Mouse (Mus musculus): ENCODE data around the gene Ctnnbl1.
A peak's percentile ranks its signal among the peaks of the same experiment; 100 is the strongest.

Gene Ctnnbl1

GRCm38 (mm10) chr2:157793851-157794332, 56.7 kb downstream of the Ctnnbl1 start:
- no peak for ATAC-seq (ENCODE audit: low TSS enrichment)

- no peak for ATAC-seq (ENCODE audit: low TSS enrichment)
These were observed 58.6 kb downstream of the Ctnnbl1 start for GRCm38 (mm10) chr2:157795627-157796423.

GRCm38 (mm10) chr2:157799533-157799932, 62.3 kb downstream of the Ctnnbl1 start:
- ATAC-seq (ENCODE audit: low TSS enrichment), result peak; percentile 65; the same call in 1 of the 2 replicates

DNA sequence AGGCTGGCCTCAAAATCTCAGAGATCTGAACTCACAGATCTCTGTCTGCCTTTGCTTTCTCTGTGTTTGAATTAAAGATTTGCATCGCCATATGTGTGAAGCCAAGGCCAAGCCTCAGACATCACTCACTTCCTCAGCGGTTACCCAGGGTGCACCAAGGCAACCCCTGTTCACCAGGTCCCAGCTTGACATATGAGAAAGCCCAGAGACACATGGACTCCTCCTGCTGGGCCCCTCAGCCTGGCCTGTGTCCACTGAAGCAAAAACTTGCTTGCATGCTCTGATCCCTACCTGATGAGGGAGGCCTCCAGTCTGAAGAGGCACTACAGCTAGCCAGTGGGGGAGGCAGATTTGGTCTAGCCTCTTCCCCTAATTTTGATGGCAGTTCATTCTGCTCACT, 63.1 kb downstream of the Ctnnbl1 start:
- ATAC-seq (ENCODE audit: low TSS enrichment), result no peak

GRCm38 (mm10) chr2:157800746-157801501, 63.7 kb downstream of the Ctnnbl1 start:
- no peak for ATAC-seq (ENCODE audit: low TSS enrichment)

GRCm38 (mm10) chr2:157801505-157802357, 64.5 kb downstream of the Ctnnbl1 start:
- no peak for ATAC-seq (ENCODE audit: low TSS enrichment)

DNA sequence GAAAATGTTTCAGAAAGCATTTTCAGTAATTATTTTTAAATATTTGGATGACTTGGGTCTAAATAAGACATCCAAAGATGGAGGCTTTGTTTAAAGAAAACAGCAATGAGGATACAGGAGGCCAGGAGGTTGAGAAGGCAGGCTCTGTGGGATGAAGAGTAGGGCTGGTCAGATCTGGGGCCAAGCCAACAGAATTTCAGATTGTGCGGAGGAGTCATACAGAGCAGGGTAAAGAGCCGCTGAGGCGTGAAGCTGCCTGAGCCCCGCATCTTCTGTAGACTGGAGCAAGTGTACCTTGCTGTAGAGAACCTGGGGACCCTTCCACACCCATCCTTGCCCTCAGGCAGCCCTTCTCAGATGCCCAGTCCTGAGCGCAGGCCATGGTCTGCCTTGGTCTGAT, 65.5 kb downstream of the Ctnnbl1 start:
- ATAC-seq (ENCODE audit: low TSS enrichment), result no peak

GRCm38 (mm10) chr2:157804388-157804787, 67.2 kb downstream of the Ctnnbl1 start:
- ATAC-seq (ENCODE audit: low TSS enrichment), result peak; percentile 66

DNA sequence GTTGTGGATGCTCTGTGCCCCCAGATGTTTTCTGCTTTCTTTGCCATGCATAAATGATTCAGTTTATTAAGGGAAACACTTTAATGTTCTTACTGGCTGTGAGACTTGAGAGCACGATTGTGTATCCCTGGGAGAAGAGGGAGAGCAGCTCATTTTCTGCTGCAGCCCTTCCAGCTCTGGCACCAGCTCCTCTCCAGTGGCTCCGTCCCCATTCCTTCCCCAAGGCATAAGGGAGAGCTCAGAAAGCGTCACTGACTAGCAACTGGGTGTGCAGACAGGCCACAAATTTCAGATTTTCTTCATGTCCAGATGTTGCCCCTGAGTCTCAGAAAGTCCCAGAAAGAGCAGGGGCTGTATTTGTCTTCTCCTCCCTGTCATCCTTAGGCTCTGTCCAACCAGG, 67.9 kb downstream of the Ctnnbl1 start:
- peak; percentile 53 for ATAC-seq (ENCODE audit: low TSS enrichment)

DNA sequence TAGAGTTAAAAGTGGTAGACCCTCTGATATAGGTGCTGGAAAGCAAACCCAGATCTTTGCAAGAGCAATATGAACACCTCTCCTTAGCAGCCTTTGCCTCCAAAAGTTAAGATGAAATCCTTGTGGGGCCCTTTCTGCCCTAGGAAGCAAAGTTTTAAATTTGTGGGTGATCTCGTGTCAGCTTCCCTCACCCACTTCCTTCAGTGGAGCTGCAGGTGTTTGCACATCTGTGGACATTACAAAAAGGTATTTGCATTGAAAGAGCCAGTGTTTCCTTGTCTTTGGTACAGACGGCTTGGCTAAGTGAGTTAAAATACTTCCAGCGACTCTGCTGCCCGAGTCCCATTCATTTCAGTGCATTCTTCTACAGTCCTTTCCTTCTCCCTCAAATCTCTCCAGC, 69.9 kb downstream of the Ctnnbl1 start:
- ATAC-seq (ENCODE audit: low TSS enrichment), result no peak

DNA sequence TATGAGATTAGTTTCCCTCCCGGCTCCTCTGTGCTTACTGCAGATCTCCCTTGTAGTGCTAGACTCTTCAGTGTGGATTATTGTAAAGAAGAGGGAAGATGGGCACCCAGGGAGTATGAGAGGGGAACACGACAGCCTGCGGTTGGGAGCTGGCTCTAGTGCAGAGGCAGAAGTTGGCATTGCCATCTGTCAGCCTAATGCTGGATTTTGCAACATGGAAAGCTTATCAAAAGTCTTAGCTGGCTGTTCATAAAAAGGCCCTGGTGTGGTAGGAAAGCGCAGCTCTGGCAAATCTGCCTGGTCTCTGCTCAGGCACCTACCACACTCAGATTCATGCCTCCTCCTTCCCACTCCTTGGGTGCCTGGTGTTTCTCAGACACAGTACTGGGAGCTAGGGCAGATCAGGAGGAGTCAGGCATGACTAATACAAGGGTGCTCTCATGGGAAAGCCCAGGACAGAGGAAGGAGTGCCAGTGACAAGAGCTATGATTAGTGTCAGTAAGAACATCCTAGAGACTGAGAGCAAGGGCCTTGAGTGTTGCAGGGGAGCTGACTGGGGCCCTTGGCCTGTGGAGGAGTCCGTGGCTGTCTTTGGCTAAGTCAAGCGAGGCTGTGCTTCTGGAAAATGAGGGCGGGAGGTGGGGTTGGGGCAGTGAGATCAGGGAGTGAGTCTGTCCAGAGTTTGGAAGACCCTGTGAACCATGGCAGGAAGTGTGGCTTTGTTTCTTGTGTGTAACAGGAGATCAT, 70.6 kb downstream of the Ctnnbl1 start:
- peak; percentile 55 for ATAC-seq (ENCODE audit: low TSS enrichment)

DNA sequence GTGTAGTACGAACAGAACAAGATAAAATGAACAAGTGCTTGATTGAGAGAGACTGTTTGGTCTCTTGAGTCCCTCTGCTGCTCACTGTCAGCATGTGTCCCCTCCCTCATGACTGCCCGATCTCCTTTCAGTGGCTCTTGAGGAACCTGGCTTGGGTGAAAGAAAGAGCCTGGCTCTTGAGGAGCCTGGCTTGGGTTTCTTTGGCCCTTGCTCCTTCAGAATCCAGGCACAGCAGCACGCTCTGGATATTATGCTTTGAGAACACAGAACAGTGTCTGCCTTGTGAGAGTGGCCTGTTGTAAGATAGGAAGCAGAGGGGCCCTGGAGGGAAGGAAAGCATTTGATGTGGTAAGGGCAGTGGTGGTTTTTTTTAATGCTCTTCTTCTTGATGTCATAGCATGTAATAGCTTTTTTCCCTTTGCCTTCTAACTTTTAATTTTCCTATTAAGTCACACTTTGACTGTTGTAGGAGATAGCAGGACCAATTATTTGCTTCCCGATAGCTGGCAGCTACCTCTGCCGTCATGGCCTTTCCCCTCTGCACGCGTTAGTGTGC, 71.2 kb downstream of the Ctnnbl1 start:
- no peak for ATAC-seq (ENCODE audit: low TSS enrichment)

DNA sequence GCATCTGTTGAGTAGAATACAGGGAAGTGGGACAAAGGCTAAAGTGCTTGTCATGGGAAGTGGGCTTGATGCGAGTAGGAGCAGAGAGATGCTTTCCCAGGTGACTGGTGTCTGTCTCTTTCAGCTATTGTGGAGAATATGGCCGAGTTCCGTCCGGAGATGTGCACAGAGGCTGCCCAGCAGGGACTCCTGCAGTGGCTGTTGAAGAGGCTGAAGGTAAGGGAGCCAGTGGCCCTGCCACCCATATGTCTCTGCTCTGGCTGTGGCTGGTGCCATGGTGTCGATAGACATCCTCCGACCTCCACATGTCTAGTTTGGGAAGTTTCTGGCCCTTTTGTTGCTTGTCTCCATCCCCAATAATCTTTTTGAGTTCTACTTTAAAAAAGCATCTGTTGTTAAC, 72.1 kb downstream of the Ctnnbl1 start:
- no peak for ATAC-seq (ENCODE audit: low TSS enrichment)

DNA sequence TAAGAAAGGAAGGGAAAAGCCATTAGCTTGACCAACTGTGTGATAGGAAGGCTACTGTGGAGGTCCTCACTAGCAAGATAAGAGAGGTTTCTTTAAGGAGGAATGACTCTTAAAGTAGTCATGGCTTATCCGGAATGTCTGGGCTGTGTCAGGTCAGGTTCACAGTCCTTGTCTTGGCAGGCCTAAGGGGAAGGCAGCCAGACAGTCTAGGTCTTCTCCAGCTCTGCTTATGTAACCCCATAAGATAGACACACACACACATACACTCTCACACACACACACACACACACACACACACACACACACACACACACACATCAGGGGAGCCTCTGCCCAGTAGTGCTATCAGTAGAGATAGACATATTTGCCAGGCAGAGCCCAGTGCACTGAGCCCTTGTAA, 73.5 kb downstream of the Ctnnbl1 start:
- ATAC-seq (ENCODE audit: low TSS enrichment), result no peak

DNA sequence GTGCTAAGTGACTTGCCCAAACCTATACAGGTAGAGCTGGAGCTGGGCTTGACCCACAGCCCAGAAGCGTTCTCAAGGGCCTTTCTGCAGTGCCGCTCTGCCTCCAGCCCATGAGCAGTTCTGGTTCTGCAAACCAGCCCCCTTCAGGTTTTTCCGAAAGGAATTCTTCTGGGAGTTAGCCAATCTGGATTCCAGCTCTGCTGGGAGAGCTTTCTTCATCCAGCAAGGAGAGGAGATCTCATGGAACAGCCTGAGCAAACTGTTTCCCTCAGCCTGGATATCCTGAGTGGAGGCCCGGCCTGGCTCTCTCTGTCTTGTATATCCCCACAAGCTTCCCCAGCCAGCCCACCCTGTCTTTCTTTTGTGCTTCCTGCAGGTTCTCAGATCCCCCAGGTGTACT, 75.9 kb downstream of the Ctnnbl1 start:
- ATAC-seq (ENCODE audit: low TSS enrichment), result no peak

- ATAC-seq (ENCODE audit: low TSS enrichment), result no peak
These were observed 77.1 kb downstream of the Ctnnbl1 start for GRCm38 (mm10) chr2:157814116-157814964.

- no peak for ATAC-seq (ENCODE audit: low TSS enrichment)
These were observed 77.7 kb downstream of the Ctnnbl1 start for GRCm38 (mm10) chr2:157814965-157815283.

- ATAC-seq (ENCODE audit: low TSS enrichment), result no peak
These were observed 80.5 kb downstream of the Ctnnbl1 start for GRCm38 (mm10) chr2:157817672-157818071.

GRCm38 (mm10) chr2:157818576-157819320, 81.5 kb downstream of the Ctnnbl1 start:
- ATAC-seq (ENCODE audit: low TSS enrichment), result peak; percentile 62
